Mouse (Mus musculus) embryo, embryonic 11 days (tissue): Measurements from ENCODE around the gene Ubap2l.

Experiments used
- DNase-seq: peaks from one replicate; pipeline ENCODE4 v3.0.0-alpha.2; 2015

The Ubap2l gene

GRCm38 (mm10) chr3:89965557-89965956 lies 86.9 kb downstream of the Ubap2l start:
- DNase-seq: no peak

DNA sequence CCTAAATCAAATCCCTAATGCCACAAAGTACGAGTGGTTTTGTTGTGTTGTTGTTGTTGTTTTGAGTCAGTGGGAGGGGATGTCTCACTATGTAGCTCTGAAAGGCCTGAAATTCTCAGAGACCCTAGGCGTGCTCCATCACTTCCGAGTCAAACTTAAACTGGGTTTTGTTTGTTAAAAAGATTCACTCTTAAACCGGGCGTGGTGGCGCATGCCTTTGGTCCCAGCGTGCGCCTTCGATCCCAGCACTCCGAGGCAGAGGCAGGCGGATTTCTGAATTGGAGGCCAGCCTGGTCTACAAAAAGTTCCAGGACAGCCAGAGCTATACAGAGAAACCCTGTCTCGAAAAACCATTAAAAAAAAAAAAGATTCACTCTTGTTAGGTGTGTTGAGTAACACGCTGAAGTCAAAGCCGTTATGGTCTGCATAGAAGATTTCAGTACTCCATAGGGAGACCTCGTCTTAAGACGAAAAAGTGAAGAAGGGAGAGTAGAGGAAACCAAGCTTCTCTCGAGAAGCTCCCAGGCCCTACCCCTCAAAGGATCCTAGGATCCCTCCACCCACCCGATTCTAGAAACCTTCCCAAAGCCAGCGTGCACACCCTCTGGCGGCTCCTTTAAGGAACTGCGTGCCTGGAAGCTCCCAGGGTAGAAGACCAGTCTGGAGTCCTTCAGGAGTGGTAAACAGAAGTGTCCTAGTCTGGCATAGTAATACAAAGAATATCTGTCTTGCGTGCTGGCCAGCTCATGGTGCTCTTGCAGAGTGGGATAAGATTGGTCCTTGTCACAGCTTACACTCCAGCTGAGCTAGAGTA lies 88.3 kb downstream of the Ubap2l start:
- peak; percentile 91 for DNase-seq

GRCm38 (mm10) chr3:89963221-89963763 lies 89.1 kb downstream of the Ubap2l start, which contains the start of gene Atp8b2:
Gene Atp8b2 (minus strand): TSS chr3:89963508.
- peak; percentile 91 for DNase-seq

- no peak for DNase-seq
Measured at GRCm38 (mm10) chr3:89962751-89963220, 89.6 kb downstream of the Ubap2l start.

- DNase-seq: peak; percentile 28
Measured at GRCm38 (mm10) chr3:89962059-89962750, 90.2 kb downstream of the Ubap2l start.

DNA sequence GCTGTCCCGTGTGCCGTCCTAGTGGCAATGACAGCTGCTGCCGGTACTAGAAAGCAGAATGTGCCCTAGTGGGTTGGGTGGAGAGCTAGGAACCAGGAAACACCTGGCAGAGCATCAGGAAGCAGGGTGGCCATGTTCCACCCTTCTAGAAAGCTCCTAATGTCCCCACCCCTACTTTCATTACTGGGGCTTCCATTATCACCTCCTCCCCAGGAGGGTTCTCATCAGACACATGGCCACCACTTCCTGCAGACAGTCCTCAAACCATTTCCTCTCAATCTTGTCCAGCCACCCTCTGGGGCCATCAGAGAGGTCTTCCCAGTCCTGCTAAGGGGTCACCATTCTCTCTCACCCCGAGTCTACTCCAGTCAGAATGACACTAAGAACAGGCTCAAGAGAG lies 91.0 kb downstream of the Ubap2l start:
- DNase-seq: peak; percentile 5

GRCm38 (mm10) chr3:89960469-89960868 lies 92.0 kb downstream of the Ubap2l start:
- peak; percentile 95 for DNase-seq

GRCm38 (mm10) chr3:89959435-89959834 lies 93.0 kb downstream of the Ubap2l start:
- no peak for DNase-seq

- DNase-seq: no peak
Measured at GRCm38 (mm10) chr3:89957880-89958279, 94.5 kb downstream of the Ubap2l start.

DNA sequence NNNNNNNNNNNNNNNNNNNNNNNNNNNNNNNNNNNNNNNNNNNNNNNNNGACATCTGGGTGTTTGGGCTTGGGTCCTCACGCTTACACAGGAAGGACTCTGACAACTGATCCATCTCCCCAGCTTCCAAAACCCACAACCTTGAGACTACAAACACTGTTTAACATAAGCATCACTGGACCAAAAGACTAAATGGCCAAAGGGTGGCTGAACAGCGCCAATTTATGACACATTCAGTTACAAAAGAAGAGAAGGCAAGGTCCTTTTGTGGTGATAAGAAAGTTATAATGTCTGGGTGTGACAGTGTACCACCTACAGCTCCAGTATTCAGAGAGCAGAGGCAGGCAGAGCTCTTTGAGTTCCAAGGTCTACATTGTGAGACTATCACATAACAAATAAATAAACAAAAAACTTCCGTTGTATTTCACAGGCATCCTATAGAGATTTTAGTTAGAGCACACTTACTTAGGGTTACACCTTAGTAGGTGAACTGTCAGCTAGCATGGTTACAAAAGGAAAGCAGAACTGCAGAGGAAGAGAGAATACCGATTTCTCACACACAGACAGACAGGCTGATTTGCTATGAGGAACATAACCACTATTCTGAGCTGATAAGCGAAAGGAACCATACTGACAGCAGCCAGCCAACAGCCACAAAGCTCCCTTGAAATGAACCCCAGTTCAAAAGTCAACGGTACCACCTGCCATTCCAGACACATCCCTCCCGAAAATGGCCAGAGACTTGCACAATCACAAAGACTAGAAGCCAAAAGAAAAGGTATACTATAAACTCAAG lies 96.1 kb downstream of the Ubap2l start:
- DNase-seq: no peak

DNA sequence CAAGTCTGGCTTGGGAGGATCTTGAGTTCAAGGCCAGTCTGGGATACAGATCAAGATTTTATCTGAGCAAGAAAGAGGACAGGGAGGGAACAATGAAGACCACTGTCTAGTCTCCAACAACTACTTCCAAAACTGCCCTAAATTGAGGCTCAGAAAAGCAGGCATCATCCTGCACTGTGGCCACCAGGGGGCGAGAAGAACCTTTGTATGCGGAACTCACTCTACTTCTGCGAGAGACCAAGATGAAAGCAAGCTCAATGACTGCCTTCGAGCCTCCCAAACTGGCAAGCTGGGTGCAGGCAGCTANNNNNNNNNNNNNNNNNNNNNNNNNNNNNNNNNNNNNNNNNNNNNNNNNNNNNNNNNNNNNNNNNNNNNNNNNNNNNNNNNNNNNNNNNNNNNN lies 99.0 kb downstream of the Ubap2l start:
- peak; percentile 86 for DNase-seq
